Mouse (Mus musculus): ENCODE measurements at regions not wholly inside any gene's neighbourhood (a gene's known extent, or its start where the extent isn't known, plus 50 kb on each side); places are given as distances from the start of the nearest gene placed in this dataset.

GRCm38 (mm10) chr4:84793156-84793919, 90.8 kb upstream of the Cntln start:
- no peak for TF ChIP-seq USF1 (IDR thresholded peaks at IDR 0.05; ENCODE audit: low read depth)
- no peak for TF ChIP-seq POLR2A (IDR thresholded peaks at IDR 0.05; ENCODE audit: insufficient read length, low read depth)
- TF ChIP-seq MYOG (IDR thresholded peaks at IDR 0.05; ENCODE audit: control insufficient read depth in 1 of 3, insufficient read depth in 1 of 3, insufficient read length in 2 of 3, low read depth in 2 of 3), result no peak
- TF ChIP-seq MYOD1 (IDR thresholded peaks at IDR 0.05; ENCODE audit: control insufficient read depth in 1 of 3, insufficient read length in 2 of 3, low read depth in 2 of 3), result no peak
- TF ChIP-seq CEBPB (IDR thresholded peaks at IDR 0.05; ENCODE audit: insufficient read depth, poor library complexity, severe bottlenecking), result no peak
- no peak for TF ChIP-seq MAX (IDR thresholded peaks at IDR 0.05; ENCODE audit: low read depth)
